Mouse (Mus musculus) embryo, embryonic 10.5 days (tissue): ENCODE measurements at regions not wholly inside any gene's neighbourhood (a gene's known extent, or its start where the extent isn't known, plus 50 kb on each side); places are given as distances from the start of the nearest gene placed in this dataset.

Experiments
- DNase-seq: peaks from one replicate; pipeline ENCODE4 v3.0.0-alpha.2; 2015; ENCODE audit warnings: low spot score

DNA sequence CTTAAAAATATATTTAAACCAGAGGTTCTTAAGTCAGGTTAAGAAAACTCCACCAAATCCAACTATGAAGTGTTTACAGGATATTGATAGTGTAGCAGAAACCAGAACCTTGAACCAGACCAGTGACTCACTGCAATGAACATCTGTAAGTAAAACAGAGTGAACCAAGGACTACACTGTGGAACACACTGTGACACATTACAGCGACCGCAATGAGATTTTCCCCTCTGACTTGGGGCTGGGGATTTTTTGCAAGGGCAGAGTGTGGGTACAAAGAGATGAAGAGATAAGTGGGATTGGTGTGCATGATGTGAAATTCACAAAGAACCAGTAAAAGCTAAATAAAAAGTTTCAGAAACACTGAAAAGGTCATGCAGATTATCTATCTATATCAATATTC lies 73.0 kb upstream of the Nrn1 start:
- no peak for DNase-seq

DNA sequence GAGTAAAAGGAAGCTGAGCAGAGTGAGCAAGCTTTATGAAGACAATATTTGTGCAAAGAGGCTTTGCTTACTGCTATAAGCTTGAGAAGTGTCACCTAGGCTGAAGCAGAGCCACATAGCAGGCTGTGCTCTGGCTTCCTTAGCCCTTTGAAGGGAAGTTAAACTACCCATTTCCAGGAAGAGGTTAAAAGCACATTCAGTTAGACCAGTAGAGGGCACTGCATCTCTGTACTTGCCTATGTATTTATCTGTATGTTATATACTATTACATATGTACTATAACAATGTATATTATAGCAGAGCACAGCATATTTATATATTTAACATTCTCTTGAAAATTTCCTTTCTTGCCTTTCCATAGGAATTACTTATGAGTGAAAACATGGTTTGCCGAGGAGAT lies 54.4 kb upstream of the Nrn1 start:
- DNase-seq = peak; percentile 67
